Mouse (Mus musculus): ENCODE data around the gene Prps1. TPM values are rescaled to one million over a fixed set of nuclear protein-coding genes. Genes with fewer than 3 reads are reported as not detected.
"Not testable (repeated sequence)": the region's sequence is repeated elsewhere in the genome, so short reads cannot be mapped to it uniquely, and the experiment has no call there.

Gene Prps1
- polyA plus RNA-seq, 1 experiment = 22.9 TPM

DNA sequence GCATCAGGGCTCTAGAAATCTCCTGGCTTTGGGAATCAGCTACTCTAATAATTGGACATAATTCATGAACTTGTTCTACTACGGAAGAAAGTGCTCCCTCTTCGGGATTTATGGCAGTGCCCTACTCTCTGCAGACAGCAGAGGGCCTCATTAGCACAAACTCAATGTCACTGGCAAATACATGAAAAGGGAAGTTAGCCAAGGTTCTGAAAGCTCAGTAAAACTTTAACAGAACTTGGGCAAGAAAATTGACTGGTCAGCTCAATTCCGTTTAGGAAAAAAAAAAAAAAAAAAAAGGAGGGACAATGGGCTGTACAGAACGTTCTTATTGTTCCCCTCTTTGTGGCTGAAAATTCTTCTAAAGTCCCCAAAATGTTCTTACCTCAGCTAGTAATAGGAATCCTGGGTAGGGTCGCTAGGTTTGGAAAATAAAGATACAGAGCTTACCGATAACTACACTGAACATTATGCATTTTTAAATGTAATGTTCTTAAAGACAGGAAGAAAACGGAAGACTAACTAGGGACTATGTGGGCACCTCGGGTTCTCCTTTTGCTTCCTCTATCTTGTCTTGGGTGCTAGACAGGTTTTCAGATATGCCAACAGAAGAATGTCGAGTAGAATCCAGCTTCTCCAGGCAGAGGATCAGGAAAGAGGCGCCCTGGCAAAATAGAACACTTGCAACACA, 35.6 kb downstream of the Prps1 start:
- Histone ChIP-seq H3K4me1 (ENCODE audit: control insufficient read depth, insufficient read depth, low read length) (no peaks in the 10 kb centered on the region), H3K27ac (ENCODE audit: control insufficient read depth, insufficient read depth, low read depth, low read length, poor library complexity) (no peak overlapping the region), H3K4me3 (replicated peaks; ENCODE audit: control insufficient read depth, low read depth, low read length) (no peak overlapping the region)
- TF ChIP-seq CTCF (IDR thresholded peaks at IDR 0.05; ENCODE audit: control insufficient read depth, insufficient read depth, low read length) (peak; percentile 42; the same call in 1 of the 2 replicates), POLR2A (IDR thresholded peaks at IDR 0.05; ENCODE audit: borderline replicate concordance, control insufficient read depth, low read depth, low read length) (no peak)
- 20% methylated on average over 10 of the region's 10 CpGs for WGBS

- 39% methylated on average over 7 of the region's 7 CpGs for WGBS
- TF ChIP-seq POLR2A (IDR thresholded peaks at IDR 0.05; ENCODE audit: borderline replicate concordance, control insufficient read depth, low read depth, low read length) = no peak
- no peak for TF ChIP-seq CTCF (IDR thresholded peaks at IDR 0.05; ENCODE audit: control insufficient read depth, insufficient read depth, low read length)
Measured at GRCm38 (mm10) chrX:140493527-140494029, 37.2 kb downstream of the Prps1 start.

GRCm38 (mm10) chrX:140494170-140494569, 37.8 kb downstream of the Prps1 start:
- Histone ChIP-seq H3K4me1 (ENCODE audit: control insufficient read depth, insufficient read depth, low read length) (no peaks in the 10 kb centered on the region), H3K4me3 (replicated peaks; ENCODE audit: control insufficient read depth, low read depth, low read length) (no peak overlapping the region), H3K27ac (ENCODE audit: control insufficient read depth, insufficient read depth, low read depth, low read length, poor library complexity) (no peak overlapping the region)
- TF ChIP-seq POLR2A (IDR thresholded peaks at IDR 0.05; ENCODE audit: borderline replicate concordance, control insufficient read depth, low read depth, low read length) (no peak), CTCF (IDR thresholded peaks at IDR 0.05; ENCODE audit: control insufficient read depth, insufficient read depth, low read length) (no peak)
- 36% methylated on average over 6 of the region's 6 CpGs for WGBS

More at GRCm38 (mm10) chrX:140493527-140494029, 37.2 kb downstream of the Prps1 start:
- 0 out of 2 replicates have a peak overlapping the region, but pooled peaks have one; percentile 33 for H3K27ac ChIP-seq (ENCODE audit: control insufficient read depth, insufficient read depth, low read depth, low read length, poor library complexity)
- H3K4me1 ChIP-seq (ENCODE audit: control insufficient read depth, insufficient read depth, low read length) = no peaks in the 10 kb centered on the region
- H3K4me3 ChIP-seq (replicated peaks; ENCODE audit: control insufficient read depth, low read depth, low read length) = no peak overlapping the region

- not testable (repeated sequence) for H3K27ac ChIP-seq (ENCODE audit: control insufficient read depth, insufficient read depth, low read depth, low read length, poor library complexity); H3K4me3 ChIP-seq (replicated peaks; ENCODE audit: control insufficient read depth, low read depth, low read length); H3K4me1 ChIP-seq (ENCODE audit: control insufficient read depth, insufficient read depth, low read length)
- WGBS = 51% methylated on average over 4 of the region's 4 CpGs
Measured at GRCm38 (mm10) chrX:140498431-140498830, 42.0 kb downstream of the Prps1 start.

GRCm38 (mm10) chrX:140500306-140500705, 43.9 kb downstream of the Prps1 start:
- no peak overlapping the region for H3K4me3 ChIP-seq (replicated peaks; ENCODE audit: control insufficient read depth, low read depth, low read length)
- no peak overlapping the region for H3K27ac ChIP-seq (ENCODE audit: control insufficient read depth, insufficient read depth, low read depth, low read length, poor library complexity)
- 59% methylated on average over 5 of the region's 5 CpGs for WGBS
- TF ChIP-seq CTCF (IDR thresholded peaks at IDR 0.05; ENCODE audit: control insufficient read depth, insufficient read depth, low read length) (no peak), POLR2A (IDR thresholded peaks at IDR 0.05; ENCODE audit: borderline replicate concordance, control insufficient read depth, low read depth, low read length) (no peak)
- no peaks in the 10 kb centered on the region; the same call in 1 of the 2 replicates for H3K4me1 ChIP-seq (ENCODE audit: control insufficient read depth, insufficient read depth, low read length)

DNA sequence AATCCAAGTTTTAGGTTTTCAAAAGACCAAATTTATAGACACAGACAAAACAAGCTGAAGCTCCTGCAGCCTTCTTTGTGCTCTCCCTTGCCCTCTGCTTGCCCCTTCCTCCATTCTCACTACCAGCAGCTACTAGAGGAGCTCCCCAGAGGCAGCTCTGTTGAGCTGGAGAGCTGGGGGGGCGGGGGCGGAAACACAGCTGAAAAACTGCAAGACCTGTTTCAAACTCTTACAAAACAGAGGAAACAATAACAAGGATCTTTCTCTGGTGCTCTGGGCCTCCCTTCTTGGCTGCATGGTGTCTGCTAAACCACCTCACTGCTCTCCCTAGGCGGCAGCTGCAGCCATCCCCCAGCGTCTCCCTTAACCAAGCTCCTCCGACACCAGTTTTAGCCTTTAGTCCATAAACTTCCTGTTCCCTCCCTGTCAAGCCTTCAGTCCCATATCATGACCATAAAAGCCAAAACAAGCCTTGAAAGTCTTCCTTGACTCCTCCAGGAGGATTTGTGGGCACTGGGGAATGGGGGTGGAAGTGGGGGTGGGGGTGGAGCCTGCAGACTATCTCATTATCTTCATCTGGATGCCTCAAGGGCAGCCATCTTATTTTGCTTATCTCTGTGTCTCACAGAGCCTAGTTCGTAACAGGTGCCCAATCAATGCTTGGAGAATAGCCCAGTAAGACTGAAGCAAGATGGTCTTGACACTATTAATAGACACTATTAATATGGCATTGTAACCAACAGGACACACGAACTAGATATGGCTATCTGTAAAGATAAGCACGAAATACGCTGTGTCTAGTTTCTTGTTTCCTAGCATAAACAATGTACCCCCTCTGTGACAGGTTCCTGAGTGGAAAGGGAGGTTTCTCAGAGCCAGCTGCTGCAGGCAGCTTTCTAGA, 45.2 kb downstream of the Prps1 start:
- TF ChIP-seq CTCF (IDR thresholded peaks at IDR 0.05; ENCODE audit: control insufficient read depth, insufficient read depth, low read length) = no peak
- no peak for TF ChIP-seq POLR2A (IDR thresholded peaks at IDR 0.05; ENCODE audit: borderline replicate concordance, control insufficient read depth, low read depth, low read length)
- H3K4me1 ChIP-seq (ENCODE audit: control insufficient read depth, insufficient read depth, low read length) = no peaks in the 10 kb centered on the region; the same call in 1 of the 2 replicates
- H3K27ac ChIP-seq (ENCODE audit: control insufficient read depth, insufficient read depth, low read depth, low read length, poor library complexity) = peak overlapping the region; percentile 89
- H3K4me3 ChIP-seq (replicated peaks; ENCODE audit: control insufficient read depth, low read depth, low read length) = no peak overlapping the region
- 35% methylated on average over 9 of the region's 9 CpGs for WGBS

DNA sequence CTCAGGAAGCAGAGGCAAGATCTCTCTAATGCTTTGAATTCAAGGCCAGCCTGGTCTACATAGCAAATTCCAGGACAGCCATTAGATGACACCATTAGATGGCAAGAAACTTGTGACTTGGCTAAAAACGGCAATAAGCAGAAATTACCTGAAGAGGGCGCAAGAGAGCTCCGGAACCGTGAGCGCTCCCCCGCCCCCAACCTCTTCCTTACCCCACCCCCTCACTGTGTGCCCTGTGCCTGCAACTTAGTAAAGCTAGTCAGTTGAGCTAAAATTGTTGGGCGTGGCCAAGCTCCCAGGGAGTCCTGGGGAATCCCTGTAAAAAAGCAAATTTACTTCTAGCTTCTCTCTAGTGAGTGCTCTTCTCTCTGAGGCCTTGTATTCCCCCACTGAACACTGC, 47.5 kb downstream of the Prps1 start:
- Histone ChIP-seq H3K27ac (ENCODE audit: control insufficient read depth, insufficient read depth, low read depth, low read length, poor library complexity) (peak overlapping the region; percentile 54; the same call in 1 of the 2 replicates), H3K4me3 (replicated peaks; ENCODE audit: control insufficient read depth, low read depth, low read length) (no peak overlapping the region), H3K4me1 (ENCODE audit: control insufficient read depth, insufficient read depth, low read length) (peaks cover 3% of the 10 kb centered on the region; the same call in 1 of the 2 replicates)
- no peak for TF ChIP-seq POLR2A (IDR thresholded peaks at IDR 0.05; ENCODE audit: borderline replicate concordance, control insufficient read depth, low read depth, low read length)
- peak; percentile 42; the same call in 1 of the 2 replicates for TF ChIP-seq CTCF (IDR thresholded peaks at IDR 0.05; ENCODE audit: control insufficient read depth, insufficient read depth, low read length)
- 12% methylated on average over 7 of the region's 7 CpGs for WGBS

Data from bone marrow, adult 2 months (tissue).